Mouse (Mus musculus): ENCODE measurements around the gene Med27.

Gene Med27

DNA sequence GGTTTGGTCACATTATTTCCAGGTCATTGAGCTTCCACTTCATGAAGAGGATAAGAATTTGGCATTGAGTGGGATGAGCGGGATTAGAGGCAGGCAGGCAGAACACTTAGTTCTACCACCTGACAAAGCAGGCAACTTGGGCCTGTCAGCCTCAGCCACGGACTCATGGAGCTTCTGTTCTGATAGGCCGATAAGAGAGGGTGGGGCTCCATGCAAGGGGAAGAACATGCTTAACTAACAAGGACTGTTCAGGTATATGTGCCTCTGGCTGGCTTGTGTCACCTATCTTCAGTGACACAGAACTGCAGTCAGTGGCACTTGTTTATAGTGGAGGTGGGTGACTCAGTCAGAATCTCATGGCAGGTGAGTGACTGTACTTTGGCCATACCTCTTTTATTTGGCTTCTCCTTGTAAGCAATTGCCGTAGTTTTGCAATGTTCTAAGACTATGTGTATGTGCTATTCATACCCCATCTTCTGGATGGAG is 126.4 kb downstream of the Med27 start:
- DNase-seq (ENCODE audit: low spot score) = no peak

DNA sequence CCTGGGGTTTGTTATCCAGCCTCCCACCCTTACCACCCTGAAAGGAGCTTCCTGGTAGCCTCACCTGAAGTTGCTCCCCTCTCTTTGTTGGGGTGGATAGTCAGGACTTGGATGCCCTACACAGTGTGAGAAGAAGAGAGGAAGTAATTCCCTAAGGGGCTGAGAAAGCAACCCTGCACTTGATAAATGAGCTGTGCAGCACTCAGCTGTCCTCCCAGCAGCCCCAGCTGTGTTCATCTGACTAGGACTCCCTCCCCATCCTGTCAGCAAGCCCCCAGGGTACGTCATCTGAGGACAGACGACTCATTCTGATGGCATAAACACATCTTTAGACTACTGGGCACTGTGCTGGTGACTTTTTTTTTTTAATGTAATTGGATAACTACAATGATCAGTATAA is 127.3 kb downstream of the Med27 start:
- no peak for DNase-seq (ENCODE audit: low spot score)

DNA sequence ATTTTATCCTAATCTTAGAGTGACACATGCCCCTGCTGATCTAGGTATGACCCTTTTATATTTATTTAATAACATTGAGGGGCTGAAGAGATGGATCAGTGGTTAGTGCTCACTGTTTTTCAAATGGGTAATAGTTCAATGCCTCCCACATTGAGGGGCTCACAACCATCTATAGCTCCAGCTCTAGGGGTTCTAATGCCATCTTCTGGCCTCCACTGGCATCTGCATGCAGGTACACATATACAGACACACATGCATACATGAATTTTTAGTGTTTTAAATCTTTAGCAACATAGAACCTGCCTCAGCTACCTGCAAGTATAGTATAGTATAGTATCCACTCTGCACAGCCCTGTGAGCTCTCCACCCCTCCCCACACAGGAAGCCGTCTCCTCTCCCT is 130.1 kb downstream of the Med27 start:
- DNase-seq (ENCODE audit: low spot score) = no peak

DNA sequence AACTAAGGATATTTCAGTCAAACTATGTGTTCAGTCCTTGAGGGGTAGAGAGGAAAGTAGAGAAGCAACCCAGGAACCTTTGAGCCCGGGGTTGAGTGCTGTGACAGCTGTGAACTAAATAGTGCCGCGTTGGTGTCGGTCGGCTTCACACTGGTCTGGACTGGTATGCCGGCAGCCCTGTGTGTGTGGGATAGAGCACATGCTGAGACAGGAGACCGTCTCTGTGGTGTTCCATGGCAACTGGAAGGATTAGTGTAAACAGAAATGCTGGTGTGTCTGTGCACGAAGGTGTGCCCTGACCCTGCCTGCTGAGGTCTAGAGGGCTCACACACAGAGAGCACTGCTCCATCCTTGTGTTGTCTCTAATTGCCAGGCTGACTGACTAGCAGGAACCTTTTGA is 135.2 kb downstream of the Med27 start:
- DNase-seq (ENCODE audit: low spot score) = no peak

DNA sequence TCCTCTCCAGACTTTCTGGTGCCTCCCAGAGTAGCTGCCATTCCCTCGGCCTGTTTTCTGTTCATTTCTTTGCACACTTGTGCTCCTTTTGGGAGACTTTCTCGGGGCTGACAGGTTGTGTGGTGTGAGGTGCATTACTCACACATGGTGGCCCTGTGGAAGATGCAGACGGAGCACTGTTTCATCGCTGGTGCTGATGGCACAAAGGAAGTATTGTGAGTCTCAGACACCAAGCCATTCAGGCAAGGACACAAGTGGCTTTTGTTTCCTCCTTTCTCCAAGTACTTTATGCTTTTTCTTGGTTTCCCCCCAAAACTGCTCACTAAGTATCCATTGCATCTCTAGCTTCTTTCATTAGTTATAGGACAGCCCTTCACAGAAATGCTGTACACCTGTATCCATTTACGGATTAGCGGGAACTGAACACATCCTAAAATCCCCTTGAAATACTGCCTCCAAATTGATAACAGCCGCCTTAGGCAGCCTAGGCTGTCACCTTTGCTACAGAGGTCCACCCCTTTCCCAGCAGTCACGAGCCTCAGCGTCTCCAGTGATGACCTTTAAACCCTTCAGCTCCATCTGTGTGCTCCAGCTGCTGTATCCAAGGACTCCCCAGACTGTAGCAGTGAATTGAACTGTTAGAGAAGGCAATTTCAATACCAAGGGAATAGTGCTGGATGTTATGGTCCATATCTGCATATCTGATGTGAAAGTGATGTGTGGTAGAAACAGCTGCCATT is 136.5 kb downstream of the Med27 start:
- DNase-seq (ENCODE audit: low spot score) = no peak

DNA sequence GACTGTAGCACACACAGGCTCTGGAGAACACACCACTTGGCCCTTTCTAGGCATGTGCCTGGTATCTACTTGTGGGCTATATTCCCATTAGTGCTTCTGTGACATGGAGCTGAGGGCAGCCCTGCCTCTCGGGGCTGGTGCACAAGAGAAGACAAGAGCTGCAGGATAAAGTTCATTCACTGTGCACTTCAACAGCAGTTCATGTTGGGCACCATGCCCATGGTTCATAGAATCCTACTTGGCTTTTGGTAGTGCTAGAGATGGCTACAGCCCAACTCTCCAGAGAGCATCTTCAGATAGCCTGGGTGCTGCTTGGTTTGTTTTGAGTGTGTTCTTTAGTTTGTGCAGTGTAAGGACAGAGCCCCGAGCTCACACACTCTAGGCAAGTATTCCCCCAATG is 138.9 kb downstream of the Med27 start:
- DNase-seq (ENCODE audit: low spot score) = no peak

GRCm38 (mm10) chr2:29486491-29486890 is 139.9 kb downstream of the Med27 start:
- no peak for DNase-seq (ENCODE audit: low spot score)

DNA sequence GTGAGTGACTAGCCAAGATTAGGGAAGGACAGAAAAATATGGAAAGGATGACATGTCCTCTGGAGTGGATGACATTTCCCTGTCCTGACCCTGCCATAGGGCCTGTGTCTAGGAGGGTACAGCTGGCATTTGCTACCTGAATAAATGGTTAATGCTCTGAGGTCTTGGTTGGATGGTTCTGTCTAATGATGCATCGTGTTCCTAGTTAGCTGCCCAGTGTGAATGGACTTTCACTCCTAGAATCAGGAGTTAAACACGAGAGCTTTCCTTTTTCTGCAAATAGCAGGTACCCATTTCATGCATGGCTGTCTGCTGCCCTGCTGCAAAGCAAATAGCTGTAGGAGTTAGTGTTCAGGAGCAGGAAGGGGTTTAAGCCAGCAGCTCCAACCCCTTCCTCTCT is 141.0 kb downstream of the Med27 start:
- DNase-seq (ENCODE audit: low spot score) = no peak

- DNase-seq (ENCODE audit: low spot score) = no peak
Observed at GRCm38 (mm10) chr2:29488379-29489236, 142.0 kb downstream of the Med27 start.

DNA sequence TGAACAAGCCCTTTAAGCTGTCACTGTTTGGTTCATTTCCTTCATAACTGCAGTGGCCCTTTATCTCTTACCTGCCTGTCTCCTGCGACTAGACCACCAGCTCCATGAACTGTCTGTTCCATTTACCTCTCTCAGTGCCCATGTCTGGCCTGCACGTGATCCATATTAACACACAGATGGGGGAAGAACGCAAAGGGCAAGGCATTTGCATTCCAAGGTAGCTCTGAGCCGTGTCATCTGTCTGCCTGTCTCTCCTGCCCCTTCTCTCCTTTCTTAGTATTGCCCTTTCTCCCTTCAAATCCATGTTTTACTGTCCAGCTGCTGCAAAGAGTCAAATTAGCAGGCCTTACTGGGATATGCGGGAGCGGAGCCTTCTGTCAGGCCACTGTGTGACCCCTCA is 145.0 kb downstream of the Med27 start:
- no peak for DNase-seq (ENCODE audit: low spot score)

DNA sequence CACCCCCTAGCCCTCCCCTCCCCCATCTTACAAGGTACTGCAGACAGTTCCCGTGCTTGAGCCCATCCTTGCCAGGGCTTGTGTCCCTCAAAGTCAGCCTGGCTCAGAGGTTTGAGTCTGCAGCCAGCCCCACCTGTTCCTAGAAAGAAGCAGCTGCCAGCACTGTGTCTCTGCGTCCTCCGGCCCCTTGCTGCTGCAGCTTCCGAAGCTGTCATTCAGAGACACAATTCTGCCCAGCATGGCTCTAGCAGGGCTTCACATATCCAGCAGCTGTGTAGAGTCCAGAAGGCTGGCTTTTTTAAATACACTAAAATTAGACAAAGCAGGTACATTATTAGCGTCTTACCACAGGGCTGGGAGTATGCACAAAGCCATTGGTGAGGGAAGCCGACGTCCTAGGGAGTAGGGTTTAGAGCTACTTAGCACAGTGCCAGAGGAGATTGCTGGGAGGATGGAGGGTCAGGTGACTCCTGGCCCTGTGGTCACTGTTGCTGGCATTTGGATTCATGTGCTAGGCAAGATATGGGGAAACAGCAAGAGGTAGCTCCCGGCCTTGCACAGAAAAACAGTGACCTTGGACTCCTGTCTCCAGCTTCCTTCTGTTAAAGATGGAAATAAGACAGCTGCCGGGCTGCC is 146.9 kb downstream of the Med27 start:
- no peak for DNase-seq (ENCODE audit: low spot score)

DNA sequence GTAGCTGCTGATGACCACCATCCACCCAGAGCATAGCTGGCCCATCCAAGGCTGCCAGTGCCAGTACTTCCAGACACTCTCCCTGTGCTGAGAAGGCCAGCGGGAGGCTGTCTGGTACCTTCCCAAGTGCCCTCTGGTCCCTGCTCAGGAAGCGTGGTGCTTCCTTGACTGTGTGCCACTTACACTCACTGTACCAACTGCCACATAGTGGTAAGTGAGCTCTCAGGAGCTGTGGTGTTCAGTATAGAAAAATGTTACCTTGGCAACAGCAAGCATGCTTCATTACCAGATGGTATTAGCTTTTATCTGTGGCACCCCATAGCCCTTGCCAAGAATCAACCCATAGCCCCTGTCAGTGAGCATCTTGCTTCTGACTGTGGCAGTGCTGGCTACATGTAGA is 148.7 kb downstream of the Med27 start:
- DNase-seq (ENCODE audit: low spot score) = no peak

- no peak for DNase-seq (ENCODE audit: low spot score)
Observed at GRCm38 (mm10) chr2:29500601-29501350, 154.2 kb downstream of the Med27 start.

- DNase-seq (ENCODE audit: low spot score) = no peak
Observed at GRCm38 (mm10) chr2:29501381-29501780, 154.8 kb downstream of the Med27 start.

- no peak for DNase-seq (ENCODE audit: low spot score)
Observed at GRCm38 (mm10) chr2:29504848-29505247, 158.2 kb downstream of the Med27 start.

DNA sequence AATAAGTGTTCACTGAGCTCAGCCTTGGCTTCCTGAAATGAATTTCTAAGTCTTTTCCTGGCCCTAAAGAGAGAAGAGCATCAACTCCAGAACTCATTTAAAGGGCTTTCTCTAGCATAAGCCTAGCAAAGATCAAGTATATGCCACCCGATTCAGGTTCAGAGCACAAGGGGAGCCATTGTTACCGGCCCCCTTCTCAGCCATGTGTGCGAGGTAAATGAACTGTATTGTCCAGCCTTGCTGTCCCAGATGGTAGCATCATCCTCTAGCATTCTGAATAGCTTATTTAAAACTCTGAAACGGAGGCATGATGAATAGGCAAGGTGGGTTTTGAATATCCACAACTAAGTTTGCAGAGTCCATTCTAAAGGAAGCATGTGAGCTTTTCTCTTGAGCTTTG is 159.8 kb downstream of the Med27 start:
- no peak for DNase-seq (ENCODE audit: low spot score)

GRCm38 (mm10) chr2:29513131-29513530 is 166.5 kb downstream of the Med27 start:
- no peak for DNase-seq (ENCODE audit: low spot score)

DNA sequence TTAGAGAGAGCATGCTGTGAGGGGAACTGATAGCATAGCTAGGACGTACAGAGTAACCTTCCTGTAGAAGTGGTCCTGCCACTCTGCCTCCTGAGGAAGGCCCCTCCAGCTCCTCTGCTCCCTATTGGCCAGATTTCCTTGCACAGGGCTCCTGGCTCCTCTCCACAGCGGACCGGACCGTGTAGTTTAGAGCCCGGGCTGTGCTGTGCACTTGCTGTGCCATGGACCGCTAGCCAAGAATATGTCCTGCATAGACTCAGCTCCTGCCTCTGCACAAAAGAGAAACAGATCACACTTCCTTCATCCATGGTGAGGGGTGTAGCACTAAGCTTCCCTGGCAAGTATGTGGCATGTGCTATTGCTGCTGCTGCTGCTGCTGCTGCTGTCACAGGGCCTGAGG is 168.2 kb downstream of the Med27 start:
- DNase-seq (ENCODE audit: low spot score) = no peak

DNA sequence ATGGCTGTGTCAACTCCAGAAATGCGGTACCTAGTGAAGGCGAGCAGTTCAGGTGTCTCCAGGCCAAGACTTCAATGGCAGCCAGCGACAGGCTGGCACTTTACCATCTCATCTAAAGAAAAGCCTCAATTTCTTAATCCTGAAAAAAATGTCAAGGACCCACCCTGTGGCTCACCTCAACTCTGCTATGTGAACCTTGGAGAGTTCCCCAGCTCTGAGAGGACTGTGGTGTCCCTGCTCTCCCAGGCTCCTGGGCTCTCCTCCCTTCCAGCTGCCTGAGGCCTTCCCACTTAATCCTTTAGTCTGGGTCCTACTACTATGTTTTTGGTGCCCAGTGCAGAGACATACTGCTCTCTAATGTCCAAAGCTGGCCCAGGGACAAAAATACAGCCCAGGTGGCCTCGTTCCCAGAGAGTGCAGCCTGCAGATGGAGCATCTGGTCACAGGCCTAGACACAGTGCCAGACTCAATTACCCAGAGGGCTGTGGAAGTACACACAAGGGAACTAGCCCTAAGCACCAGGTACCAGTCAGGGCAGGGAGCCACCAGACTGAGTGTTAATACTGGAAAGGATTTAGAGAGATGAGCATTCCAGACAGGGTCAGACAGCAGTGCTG is 169.3 kb downstream of the Med27 start:
- no peak for DNase-seq (ENCODE audit: low spot score)

DNA sequence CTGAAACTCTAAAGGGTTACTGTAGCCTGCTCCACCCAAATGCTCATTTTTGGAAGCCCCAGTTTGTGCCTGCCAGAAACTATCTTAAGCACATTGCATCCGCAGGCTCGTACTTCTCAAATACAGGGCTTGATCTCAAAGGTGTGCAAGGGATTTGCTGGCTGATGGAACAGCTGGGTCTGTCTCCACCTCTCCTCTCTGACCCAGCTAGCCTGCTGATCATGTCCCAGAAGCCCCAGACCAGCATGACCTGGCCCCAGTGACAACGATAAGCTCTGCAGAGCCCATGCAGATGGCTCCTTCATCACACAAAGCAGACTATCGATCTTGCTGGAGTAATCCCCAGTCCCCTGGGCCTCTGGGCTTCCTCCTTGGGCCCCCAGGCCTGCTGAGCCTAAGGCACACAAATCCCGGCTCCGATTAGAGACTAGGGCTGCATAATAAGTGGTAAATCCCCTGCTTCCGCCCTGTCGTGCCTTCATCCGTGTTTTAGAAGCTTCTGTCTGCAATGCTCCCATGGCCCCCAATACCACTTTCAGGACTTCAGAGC is 170.1 kb downstream of the Med27 start:
- DNase-seq (ENCODE audit: low spot score) = no peak

GRCm38 (mm10) chr2:29519402-29519801 is 172.8 kb downstream of the Med27 start:
- DNase-seq (ENCODE audit: low spot score) = no peak
